In the genomic region with DNA sequence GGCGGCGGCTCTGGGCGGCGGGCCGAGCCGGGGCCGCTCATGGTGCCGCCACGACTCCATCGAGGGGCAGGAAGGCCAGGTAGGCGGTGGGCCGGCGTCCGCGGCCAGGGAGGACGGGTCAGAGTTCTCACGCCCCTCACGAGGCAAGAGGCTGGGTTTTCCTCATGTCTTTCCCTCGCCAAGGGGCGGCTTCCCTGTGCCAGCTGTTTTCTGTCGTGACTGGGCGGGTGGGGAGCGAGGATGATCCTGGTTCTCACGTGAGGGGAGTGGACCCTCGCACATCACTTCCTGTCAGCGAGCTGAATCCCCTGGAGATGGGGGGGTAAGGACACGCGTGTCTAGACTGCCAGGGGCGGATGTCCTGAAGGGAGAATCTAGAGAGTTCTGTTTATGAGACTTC, we compare ENCODE assay signal across 8 mouse cellular contexts. TPM values are rescaled to one million over a fixed set of nuclear protein-coding genes. Genes with fewer than 3 reads are reported as not detected.
A peak's percentile ranks its signal among the peaks of the same experiment; 100 is the strongest.
DNase-seq lines count a peak whose midpoint lies in the region; ATAC-seq and TF ChIP-seq lines count a peak whose summit lies in the region.

No protein-coding gene starts in this region.

- H3K27me3 ChIP-seq in heart, embryonic 12.5 days (replicated peaks), result no peaks in the 10 kb centered on the region
- no peaks in the 10 kb centered on the region for H3K27me3 ChIP-seq in small intestine, adult 2 months (ENCODE audit: control insufficient read depth, insufficient read depth, low read length)

- intact Hi-C loops in left cerebral cortex, adult 2 months (cut with DNase I), result no loop called here

- H3K36me3 ChIP-seq in heart, embryonic 12.5 days, result peaks cover 20% of the 10 kb centered on the region
- H3K36me3 ChIP-seq in macrophage (ENCODE audit: inconsistent target), result peaks cover 11% of the 10 kb centered on the region
- H3K36me3 ChIP-seq in small intestine, adult 2 months (ENCODE audit: control insufficient read depth, insufficient read depth, low read length), result peaks cover 4% of the 10 kb centered on the region

- H3K4me3 ChIP-seq in heart, embryonic 12.5 days, result peak overlapping the region; percentile 91
- peak overlapping the region; percentile 77 for H3K4me3 ChIP-seq in left cerebral cortex, adult 2 months
- H3K4me3 ChIP-seq in macrophage (ENCODE audit: inconsistent target), result peak overlapping the region; percentile 71
- peak overlapping the region; percentile 83 for H3K4me3 ChIP-seq in small intestine, adult 2 months (ENCODE audit: low read depth, low read length)

- H3K9me3 ChIP-seq in heart, embryonic 12.5 days (replicated peaks), result no peaks in the 10 kb centered on the region

- TF ChIP-seq POLR2A in small intestine, adult 2 months (IDR thresholded peaks at IDR 0.05; ENCODE audit: low read depth, low read length), result no peak

- H3K27ac ChIP-seq in heart, embryonic 12.5 days (ENCODE audit: poor library complexity, severe bottlenecking), result peak overlapping the region; percentile 93
- H3K27ac ChIP-seq in left cerebral cortex, adult 2 months, result peak overlapping the region; percentile 97
- peak overlapping the region; percentile 51 for H3K27ac ChIP-seq in macrophage
- peak overlapping the region; percentile 76 for H3K27ac ChIP-seq in small intestine, adult 2 months (ENCODE audit: insufficient read depth, low read depth, low read length)

- no peak for TF ChIP-seq CTCF in left cerebral cortex, adult 2 months (IDR thresholded peaks at IDR 0.05)
- no peak for TF ChIP-seq CTCF in small intestine, adult 2 months (IDR thresholded peaks at IDR 0.05; ENCODE audit: extremely low read depth, insufficient read length, insufficient replicate concordance, low read depth, low read length)

- DNase-seq in spleen, postnatal 36 days (ENCODE audit: low spot score in 2 of 2), result peak; percentile 5 to 11
- no peak for DNase-seq in spleen, postnatal 10 days (ENCODE audit: low spot score in 2 of 2)
- DNase-seq in embryo, embryonic 11 days, result peak; percentile 70
- peak in 1 of 2 experiments; percentile 53 for DNase-seq in left cerebral cortex, adult 2 months (ENCODE audit: extremely low spot score in 1 of 2, low spot score in 2 of 2)

- peaks cover 12% of the 10 kb centered on the region for H3K4me1 ChIP-seq in heart, embryonic 12.5 days (replicated peaks)
- H3K4me1 ChIP-seq in small intestine, adult 2 months (ENCODE audit: control insufficient read depth, insufficient read depth, insufficient read length, low read length), result peaks cover 11% of the 10 kb centered on the region; the same call in 1 of the 2 replicates

- H3K9ac ChIP-seq in heart, embryonic 12.5 days, result peak overlapping the region; percentile 97

- no peak; the same call in 1 of the 2 replicates for ATAC-seq in heart, embryonic 12.5 days (ENCODE audit: insufficient number of reproducible peaks, low FRiP score)
- no peak for ATAC-seq in cerebellum, adult (ENCODE audit: insufficient number of reproducible peaks, low FRiP score, low TSS enrichment)

- peaks cover 46% of the 10 kb centered on the region for H3K79me2 ChIP-seq in macrophage (ENCODE audit: inconsistent target)

- WGBS in heart, embryonic 12.5 days, result 1% methylated on average over 29 of the region's 29 CpGs
- 3% methylated on average over 29 of the region's 29 CpGs for WGBS in macrophage (ENCODE audit: missing documents)
- 1% methylated on average over 29 of the region's 29 CpGs for WGBS in small intestine, adult 2 months

- H3K4me2 ChIP-seq in heart, embryonic 12.5 days, result peak overlapping the region; percentile 78

RNA-seq across cellular contexts. Expression of gene Slc35f5, which starts 0.8 kb away (rescaled TPM):
- 60.1 and 65.4 TPM in 2 replicates for polyA plus RNA-seq in heart, embryonic 12.5 days (2016; fragmentation: Nextera tagmentation; extraction: Ambion mirVana)
- 10 to 100 TPM; 21.0 TPM for total RNA-seq in left cerebral cortex, adult 2 months (2021)
- 10 to 100 TPM; 15.4 to 59.8 (median 31.5) TPM for total RNA-seq in macrophage (2018; cell fraction: chromatin; rRNA removed)
- 10 to 100 TPM; 31.8 to 69.1 (median 47.1) TPM for total RNA-seq in macrophage (2018; cell fraction: cytosol; rRNA removed)
- 10 to 100 TPM; 21.0 to 56.1 (median 43.6) TPM for total RNA-seq in macrophage (2018; cell fraction: nucleus; rRNA removed)
- 35.2 to 45.2 TPM (median 38.8 TPM) in 3 replicates for polyA plus RNA-seq in macrophage (2018)
- polyA plus RNA-seq in small intestine, adult 2 months (2012; rRNA removed), result 14.4 and 29.4 TPM in 2 replicates

Comparison
In these comparisons a context has a peak if more than half of its experiments do, and no peak if none do; other contexts are left out.
1. DNase-seq: peak in spleen, postnatal 36 days (2 of 2) and embryo, embryonic 11 days (single experiment); none in spleen, postnatal 10 days (0 of 2).
2. Peak in every context shown above with its lines, with median percentiles within 50 percentile points of each other: H3K27ac ChIP-seq and H3K4me3 ChIP-seq.